Mouse (Mus musculus) kidney, adult 2 months (tissue): ENCODE measurements around the gene Scn7a. TPM values are rescaled to one million over a fixed set of nuclear protein-coding genes. Genes with fewer than 3 reads are reported as not detected.

Experiments used
- DNase-seq: peaks from one replicate; pipeline ENCODE4 v3.0.0; 2021
- H3K27ac ChIP-seq: fragments of 200-500 bp; 2 replicates; pipeline ENCODE4 v1.5.1; 2012; ENCODE audit warnings: low read depth, low read length, control low read depth, inconsistent platforms; ENCODE audit not compliant: insufficient read depth
- H3K27me3 ChIP-seq: fragments of 200-500 bp; replicated peaks from 2 replicates; pipeline ENCODE4 v1.6.1; 2012; ENCODE audit warnings: mild to moderate bottlenecking, moderate library complexity, low read length, inconsistent platforms; ENCODE audit not compliant: control insufficient read depth, insufficient read depth
- H3K36me3 ChIP-seq: fragments of 200-500 bp; 2 replicates; pipeline ENCODE4 v1.6.1; 2012; ENCODE audit warnings: mild to moderate bottlenecking, moderate library complexity, low read length, inconsistent platforms; ENCODE audit not compliant: control insufficient read depth, insufficient read depth
- H3K4me1 ChIP-seq: fragments of 200-500 bp; 2 replicates; pipeline ENCODE4 v1.6.1; 2011; ENCODE audit warnings: low read length; ENCODE audit not compliant: control insufficient read depth, insufficient read depth
- H3K4me3 ChIP-seq: fragments of 200-500 bp; 2 replicates; pipeline ENCODE4 v1.5.1; 2011; ENCODE audit warnings: mild to moderate bottlenecking, low read depth, low read length, control low read depth; ENCODE audit not compliant: insufficient read depth
- CTCF ChIP-seq: fragments of 200-500 bp; conservative IDR thresholded peaks from 2 replicates; pipeline ENCODE4 v1.5.1; 2011; ENCODE audit warnings: low read depth, mild to moderate bottlenecking, control low read depth, low read length, moderate library complexity, mixed read lengths; ENCODE audit not compliant: insufficient read depth, insufficient read length
- POLR2A ChIP-seq: fragments of 200-500 bp; IDR thresholded peaks from one replicate; pipeline ENCODE4 v1.6.1; 2011; ENCODE audit warnings: low read depth, low read length, control low read depth
- WGBS: fragments of 180-500 bp; shearing (Covaris S2); methylation state at CpG from one replicate; pipeline ENCODE4 v1.1.7; 2018; 5-methylcytosine and 5-hydroxymethylcytosine counted together
- polyA plus RNA-seq: library from polyadenylated mRNA; depleted of rRNA; stranded (reverse); fragments of >200 nt; gene quantifications from 2 replicates; pipeline ENCODE4 v1.2.3, GENCODE M21; 2012

Scn7a gene
- polyA plus RNA-seq, 1 experiment, result 1.0 TPM

- TF ChIP-seq CTCF, result no peak
- no peak for TF ChIP-seq POLR2A
- Histone ChIP-seq H3K4me3 (no peak overlapping the region), H3K4me1 (no peaks in the 10 kb centered on the region), H3K27ac (no peak overlapping the region), H3K36me3 (no peaks in the 10 kb centered on the region), H3K27me3 (no peaks in the 10 kb centered on the region)
- no peak for DNase-seq
- WGBS, result 83% methylated on average over 2 of the region's 2 CpGs
Measured at GRCm38 (mm10) chr2:66767980-66768379, 16.7 kb downstream of the Scn7a start.

- WGBS, result 18% methylated on average over 1 of the region's 1 CpGs
- no peak for TF ChIP-seq CTCF
- TF ChIP-seq POLR2A, result no peak
- Histone ChIP-seq H3K27me3 (no peaks in the 10 kb centered on the region), H3K4me1 (no peaks in the 10 kb centered on the region), H3K27ac (no peak overlapping the region), H3K36me3 (no peaks in the 10 kb centered on the region), H3K4me3 (no peak overlapping the region)
- DNase-seq, result no peak
Measured at GRCm38 (mm10) chr2:66765170-66765569, 19.5 kb downstream of the Scn7a start.

- H3K36me3 ChIP-seq, result no peaks in the 10 kb centered on the region
- DNase-seq, result no peak
Measured at GRCm38 (mm10) chr2:66762905-66763304, 21.8 kb downstream of the Scn7a start.

GRCm38 (mm10) chr2:66728002-66728401 lies 56.7 kb downstream of the Scn7a start:
- no peaks in the 10 kb centered on the region for H3K27me3 ChIP-seq
- DNase-seq, result no peak
- no peak overlapping the region for H3K4me3 ChIP-seq
- WGBS, result 87% methylated on average over 3 of the region's 3 CpGs
- H3K27ac ChIP-seq, result no peak overlapping the region
- H3K4me1 ChIP-seq, result no peaks in the 10 kb centered on the region
- no peaks in the 10 kb centered on the region for H3K36me3 ChIP-seq
- TF ChIP-seq CTCF (no peak), POLR2A (no peak)

More at GRCm38 (mm10) chr2:66762905-66763304, 21.8 kb downstream of the Scn7a start:
- no peak overlapping the region for H3K27ac ChIP-seq
- H3K27me3 ChIP-seq, result no peaks in the 10 kb centered on the region
- H3K4me1 ChIP-seq, result no peaks in the 10 kb centered on the region
- H3K4me3 ChIP-seq, result no peak overlapping the region
- TF ChIP-seq POLR2A, result no peak
- TF ChIP-seq CTCF, result peak; percentile 18; the same call in 1 of the 2 replicates

- TF ChIP-seq POLR2A (no peak), CTCF (no peak)
- Histone ChIP-seq H3K4me1 (no peaks in the 10 kb centered on the region), H3K27ac (no peak overlapping the region), H3K36me3 (no peaks in the 10 kb centered on the region), H3K27me3 (no peaks in the 10 kb centered on the region), H3K4me3 (no peak overlapping the region)
- no peak for DNase-seq
Measured at GRCm38 (mm10) chr2:66727585-66727974, 57.1 kb downstream of the Scn7a start.

- Histone ChIP-seq H3K27ac (no peak overlapping the region), H3K4me1 (no peaks in the 10 kb centered on the region), H3K27me3 (no peaks in the 10 kb centered on the region), H3K4me3 (no peak overlapping the region), H3K36me3 (no peaks in the 10 kb centered on the region)
- WGBS, result 83% methylated on average over 2 of the region's 2 CpGs
- TF ChIP-seq CTCF (no peak), POLR2A (no peak)
- DNase-seq, result no peak
Measured at GRCm38 (mm10) chr2:66726878-66727584, 57.7 kb downstream of the Scn7a start.

GRCm38 (mm10) chr2:66712071-66712470 lies 72.6 kb downstream of the Scn7a start:
- H3K4me1 ChIP-seq, result no peaks in the 10 kb centered on the region
- no peaks in the 10 kb centered on the region for H3K27me3 ChIP-seq
- no peak for TF ChIP-seq CTCF
- no peak for TF ChIP-seq POLR2A
- 83% methylated on average over 2 of the region's 2 CpGs for WGBS
- no peak overlapping the region for H3K27ac ChIP-seq
- no peak overlapping the region for H3K4me3 ChIP-seq
- H3K36me3 ChIP-seq, result no peaks in the 10 kb centered on the region
- no peak for DNase-seq

- Histone ChIP-seq H3K36me3 (no peaks in the 10 kb centered on the region), H3K27me3 (no peaks in the 10 kb centered on the region), H3K4me1 (no peaks in the 10 kb centered on the region), H3K4me3 (no peak overlapping the region), H3K27ac (no peak overlapping the region)
- 68% methylated on average over 2 of the region's 2 CpGs for WGBS
- TF ChIP-seq CTCF, result no peak
- no peak for TF ChIP-seq POLR2A
- no peak for DNase-seq
Measured at GRCm38 (mm10) chr2:66692300-66692699, 92.4 kb downstream of the Scn7a start.
